Mouse (Mus musculus) E14TG2a.4 (cell line): ENCODE results near the gene Sart3.

Experiments used
- CTCF ChIP-seq: conservative IDR thresholded peaks from 2 replicates; pipeline ENCODE4 v1.5.1; 2014; ENCODE audit warnings: low read length
- NANOG ChIP-seq: IDR thresholded peaks from 2 replicates; pipeline ENCODE4 v1.6.1; 2014; ENCODE audit warnings: borderline replicate concordance, low read length, mixed read lengths
- POU5F1 ChIP-seq: IDR thresholded peaks from 2 replicates; pipeline ENCODE4 v1.6.1; 2014; ENCODE audit warnings: low read length, borderline replicate concordance

DNA sequence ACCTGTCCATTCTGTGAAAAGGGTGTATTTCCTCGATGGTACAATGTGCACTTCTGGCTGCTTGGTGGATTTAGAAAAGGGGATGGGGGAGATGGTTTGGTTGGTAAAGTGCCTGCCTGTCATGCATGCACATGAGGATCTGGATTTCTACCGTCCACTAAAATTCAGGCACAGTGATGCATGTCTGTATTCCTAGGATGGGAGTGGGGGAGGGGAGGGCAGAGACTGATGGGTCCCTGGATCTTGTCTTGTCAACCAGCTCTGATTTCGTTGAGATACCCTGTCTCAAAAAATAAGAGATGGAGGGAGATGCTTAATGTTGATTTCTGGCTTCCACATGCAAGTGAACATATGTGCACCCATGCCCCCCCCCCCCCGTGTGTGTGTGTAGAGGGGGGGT, 78.3 kb downstream of the Sart3 start:
- no peak for TF ChIP-seq CTCF
- TF ChIP-seq POU5F1: no peak
- TF ChIP-seq NANOG: no peak
